8 mouse cellular contexts compared by ENCODE assay signal in the genomic region with DNA sequence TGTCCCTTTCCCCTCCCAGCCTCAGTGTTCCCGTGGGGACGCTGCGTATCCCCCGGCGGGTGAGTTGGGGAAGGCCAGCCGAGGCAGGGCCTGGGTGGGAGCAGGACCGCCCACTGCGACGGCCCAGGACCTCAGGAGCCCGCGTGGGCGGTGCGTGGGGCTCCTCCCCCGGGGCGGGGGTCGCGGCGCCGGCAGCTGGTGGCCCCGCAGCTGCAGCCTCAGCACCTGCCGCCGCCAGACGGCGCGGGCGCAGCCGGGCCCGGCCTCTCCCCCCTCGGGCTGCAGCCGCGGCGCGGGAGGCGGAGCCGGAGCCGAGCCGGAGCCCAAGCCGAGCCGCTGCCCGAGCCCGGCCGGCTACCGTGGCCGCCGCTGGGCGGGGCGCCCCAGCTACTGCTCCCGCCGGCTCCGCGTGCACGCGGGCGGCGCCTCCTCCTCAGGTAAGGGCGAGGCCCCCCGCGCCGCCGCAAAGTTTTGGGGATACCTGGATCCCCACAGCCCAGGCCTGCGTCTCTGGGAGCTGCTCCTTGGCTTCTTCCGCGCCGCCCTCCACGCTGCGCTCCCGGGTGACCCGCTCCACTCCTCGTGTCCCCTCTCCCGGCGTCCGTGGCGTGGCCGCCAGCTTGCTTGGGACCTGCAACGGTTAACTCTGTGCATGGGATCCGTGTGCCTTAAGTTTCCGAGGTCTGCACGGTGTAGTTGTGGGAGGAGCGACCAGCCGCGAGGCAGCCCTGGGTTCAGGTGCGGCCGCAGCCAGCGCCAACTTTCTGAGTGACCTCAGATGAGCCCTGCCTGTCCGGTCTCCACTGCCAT. TPM values are rescaled to one million over a fixed set of nuclear protein-coding genes. Genes with fewer than 3 reads are reported as not detected.
DNase-seq lines count a peak whose midpoint lies in the region; ATAC-seq lines count a peak whose summit lies in the region.

A gene (plus strand): TSS at position 355 of the 810 bp plus-strand sequence.

- ATAC-seq in forebrain, embryonic 15.5 days (replicated peaks), result peak; percentile 84
- ATAC-seq in liver, embryonic 16.5 days (ENCODE audit: low read depth), result peak; percentile 55; the same call in 1 of the 2 replicates
- peak; percentile 86 for ATAC-seq in neural tube, embryonic 14.5 days (ENCODE audit: low read depth)

- intact Hi-C loops in heart, postnatal 10 days (cut with DNase I), result no loop called here

- H3K4me2 ChIP-seq in forebrain, embryonic 15.5 days (replicated peaks), result peak within 1 kb of the TSS; percentile 94
- H3K4me2 ChIP-seq in liver, embryonic 16.5 days (ENCODE audit: low read depth, low read length), result peak within 1 kb of the TSS; percentile 85
- peak within 1 kb of the TSS; percentile 99 for H3K4me2 ChIP-seq in neural tube, embryonic 14.5 days (ENCODE audit: low read depth, low read length)

- 0% methylated on average over 77 of the region's 85 CpGs for WGBS in forebrain, embryonic 15.5 days
- WGBS in liver, embryonic 16.5 days (ENCODE audit: insufficient replicate concordance), result under 1% methylated on average over 69 of the region's 85 CpGs
- WGBS in neural tube, embryonic 14.5 days, result under 1% methylated on average over 77 of the region's 85 CpGs

- H3K27ac ChIP-seq in forebrain, embryonic 15.5 days (replicated peaks), result no peak within 1 kb of the TSS
- H3K27ac ChIP-seq in liver, embryonic 16.5 days (ENCODE audit: low read length), result no peak within 1 kb of the TSS
- H3K27ac ChIP-seq in neural tube, embryonic 14.5 days (ENCODE audit: low read depth, low read length), result no peak within 1 kb of the TSS

- H3K9ac ChIP-seq in forebrain, embryonic 15.5 days (replicated peaks), result peak within 1 kb of the TSS; percentile 56
- H3K9ac ChIP-seq in liver, embryonic 16.5 days (ENCODE audit: low read depth, low read length), result 0 out of 2 replicates have a peak within 1 kb of the TSS, but pooled peaks have one; percentile 20
- peak within 1 kb of the TSS; percentile 65 for H3K9ac ChIP-seq in neural tube, embryonic 14.5 days (replicated peaks; ENCODE audit: low read depth, low read length)

- peaks cover 12% of the 10 kb centered on the region; the same call in 1 of the 2 replicates for H3K27me3 ChIP-seq in forebrain, embryonic 15.5 days
- H3K27me3 ChIP-seq in liver, embryonic 16.5 days (ENCODE audit: control insufficient read depth, insufficient read depth, low read depth, low read length), result peaks cover 52% of the 10 kb centered on the region
- no peaks in the 10 kb centered on the region for H3K27me3 ChIP-seq in neural tube, embryonic 14.5 days (ENCODE audit: control insufficient read depth, insufficient read depth, low read length)

- H3K36me3 ChIP-seq in forebrain, embryonic 15.5 days, result no peaks in the 10 kb centered on the region
- no peaks in the 10 kb centered on the region for H3K36me3 ChIP-seq in liver, embryonic 16.5 days (ENCODE audit: control insufficient read depth, insufficient read depth)
- no peaks in the 10 kb centered on the region for H3K36me3 ChIP-seq in neural tube, embryonic 14.5 days (ENCODE audit: control insufficient read depth, insufficient read depth, low read length)

- peak within 1 kb of the TSS; percentile 59 for H3K4me3 ChIP-seq in forebrain, embryonic 15.5 days
- peak within 1 kb of the TSS; percentile 56 for H3K4me3 ChIP-seq in liver, embryonic 16.5 days (ENCODE audit: low read depth, low read length)
- H3K4me3 ChIP-seq in neural tube, embryonic 14.5 days (ENCODE audit: low read depth, low read length), result peak within 1 kb of the TSS; percentile 65

- peaks cover 13% of the 10 kb centered on the region for H3K4me1 ChIP-seq in forebrain, embryonic 15.5 days
- H3K4me1 ChIP-seq in liver, embryonic 16.5 days (ENCODE audit: control insufficient read depth, low read depth, low read length), result peaks cover 5% of the 10 kb centered on the region
- H3K4me1 ChIP-seq in neural tube, embryonic 14.5 days (ENCODE audit: control insufficient read depth, insufficient read depth, low read length), result peaks cover 9% of the 10 kb centered on the region; the same call in 1 of the 2 replicates

- peak; percentile 11 for DNase-seq in ES-CJ7 (ENCODE audit: low read depth, low spot score)
- peak; percentile 12 for DNase-seq in cerebellum, adult 11 months
- DNase-seq in heart, postnatal 10 days, result peak; percentile 56 to 59
- peak; percentile 64 to 79 for DNase-seq in kidney, postnatal 4 days
- peak; percentile 5 to 31 for DNase-seq in thymus, postnatal 10 days (ENCODE audit: low spot score in 2 of 2)

- no peaks in the 10 kb centered on the region for H3K9me3 ChIP-seq in forebrain, embryonic 15.5 days
- H3K9me3 ChIP-seq in liver, embryonic 16.5 days (replicated peaks; ENCODE audit: control insufficient read depth, low read length), result no peaks in the 10 kb centered on the region
- no peaks in the 10 kb centered on the region for H3K9me3 ChIP-seq in neural tube, embryonic 14.5 days (ENCODE audit: control insufficient read depth, low read length)

RNA-seq across cellular contexts. Expression of the gene that starts here (rescaled TPM):
- 0.38 and 0.60 TPM in 2 replicates for polyA plus RNA-seq in forebrain, embryonic 15.5 days (2015; fragmentation: Nextera tagmentation; extraction: Ambion mirVana)
- under 1 TPM; 0.42 to 0.69 TPM for total RNA-seq in heart, postnatal 10 days (2021)
- 0.34 and 0.35 TPM in 2 replicates for polyA plus RNA-seq in liver, embryonic 16.5 days (2015; fragmentation: Nextera tagmentation; extraction: Ambion mirVana)
- 2.2 and 2.9 TPM in 2 replicates for polyA plus RNA-seq in neural tube, embryonic 14.5 days (2014; fragmentation: Nextera tagmentation; extraction: Ambion mirVana)

Comparison
In these comparisons a context has a peak if more than half of its experiments do, and no peak if none do; other contexts are left out.
1. Peak in ATAC-seq, H3K4me3 ChIP-seq, H3K9ac ChIP-seq and H3K4me2 ChIP-seq in forebrain, embryonic 15.5 days; RNA of the gene not detected or under 1 TPM.
2. Peak in DNase-seq in heart, postnatal 10 days; RNA of the gene not detected or under 1 TPM.
3. Peak in ATAC-seq, H3K4me3 ChIP-seq, H3K9ac ChIP-seq and H3K4me2 ChIP-seq in liver, embryonic 16.5 days; RNA of the gene not detected or under 1 TPM.
4. DNase-seq: peak in every context shown above with its lines; median percentile 72 in kidney, postnatal 4 days; 58 in heart, postnatal 10 days; 18 in thymus, postnatal 10 days; 12 in cerebellum, adult 11 months; 11 in ES-CJ7.